Mouse (Mus musculus) thymus, adult 2 months (tissue): ENCODE data around the gene Gls2.

Experiments used
- CTCF ChIP-seq: fragments of 200-500 bp; IDR thresholded peaks from 2 replicates; pipeline ENCODE4 v1.5.1; 2012; ENCODE audit warnings: mild to moderate bottlenecking, control low read depth, low read length, moderate library complexity, borderline replicate concordance; ENCODE audit not compliant: control insufficient read depth, poor library complexity, insufficient read depth; ENCODE audit errors: extremely low read depth
- POLR2A ChIP-seq: fragments of 200-500 bp; IDR thresholded peaks from 2 replicates; pipeline ENCODE4 v1.6.1; 2012; ENCODE audit warnings: mild to moderate bottlenecking, low read length, control low read depth, moderate library complexity; ENCODE audit not compliant: control insufficient read depth, poor library complexity, insufficient read depth; ENCODE audit errors: extremely low read depth

- TF ChIP-seq POLR2A, result no peak
- no peak for TF ChIP-seq CTCF
Measured at GRCm38 (mm10) chr10:128212871-128213323, 18.6 kb downstream of the Gls2 start.
